Mouse (Mus musculus) lung, embryonic 15.5 days (tissue): ENCODE data around the gene Tmeff1. TPM values are rescaled to one million over a fixed set of nuclear protein-coding genes. Genes with fewer than 3 reads are reported as not detected.
"Not testable (repeated sequence)": the region's sequence is repeated elsewhere in the genome, so short reads cannot be mapped to it uniquely, and the experiment has no call there.

Experiments
- ATAC-seq: fragments of 200-750 bp; cut with Nextera tagmentation; 2 replicates; pipeline ENCODE4 v1.8.0; 2017; ENCODE audit warnings: moderate number of reproducible peaks, borderline replicate concordance; ENCODE audit not compliant: low FRiP score, low TSS enrichment; ENCODE audit errors: extremely low read depth
- H3K27ac ChIP-seq: fragments of 300-500 bp; sonication (generic); 2 replicates; pipeline ENCODE4 v1.5.1; 2015; ENCODE audit warnings: moderate library complexity, mild to moderate bottlenecking, inconsistent platforms
- H3K27me3 ChIP-seq: fragments of 300-500 bp; sonication (generic); 2 replicates; pipeline ENCODE4 v1.6.1; 2015; ENCODE audit warnings: inconsistent platforms
- H3K36me3 ChIP-seq: fragments of 300-500 bp; sonication (generic); 2 replicates; pipeline ENCODE4 v1.6.1; 2015; ENCODE audit warnings: inconsistent platforms
- H3K4me1 ChIP-seq: fragments of 300-500 bp; sonication (generic); 2 replicates; pipeline ENCODE4 v1.6.1; 2015; ENCODE audit warnings: inconsistent platforms
- H3K4me2 ChIP-seq: fragments of 300-500 bp; sonication (generic); 2 replicates; pipeline ENCODE4 v1.6.1; 2015; ENCODE audit warnings: inconsistent platforms, mild to moderate bottlenecking, moderate library complexity
- H3K4me3 ChIP-seq: fragments of 300-500 bp; sonication (generic); 2 replicates; pipeline ENCODE4 v1.5.1; 2015; ENCODE audit warnings: mild to moderate bottlenecking, inconsistent platforms
- H3K9ac ChIP-seq: fragments of 300-500 bp; sonication (generic); 2 replicates; pipeline ENCODE4 v1.6.1; 2015; ENCODE audit warnings: inconsistent platforms
- H3K9me3 ChIP-seq: fragments of 300-500 bp; sonication (generic); 2 replicates; pipeline ENCODE4 v1.6.1; 2016; ENCODE audit warnings: inconsistent platforms
- WGBS: fragments of 180-500 bp; shearing (Covaris S2); methylation state at CpG from one replicate; pipeline ENCODE4 v1.1.7; 2015; 5-methylcytosine and 5-hydroxymethylcytosine counted together
- polyA plus RNA-seq: library from polyadenylated mRNA; unstranded; fragments of >200 nt; fragmentation: Nextera tagmentation; extraction: Ambion mirVana; gene quantifications from 2 replicates; pipeline ENCODE4 v1.2.1, GENCODE M21; 2015

Tmeff1 gene
- polyA plus RNA-seq, 1 experiment from 2014 or later, result 52.6 TPM

DNA sequence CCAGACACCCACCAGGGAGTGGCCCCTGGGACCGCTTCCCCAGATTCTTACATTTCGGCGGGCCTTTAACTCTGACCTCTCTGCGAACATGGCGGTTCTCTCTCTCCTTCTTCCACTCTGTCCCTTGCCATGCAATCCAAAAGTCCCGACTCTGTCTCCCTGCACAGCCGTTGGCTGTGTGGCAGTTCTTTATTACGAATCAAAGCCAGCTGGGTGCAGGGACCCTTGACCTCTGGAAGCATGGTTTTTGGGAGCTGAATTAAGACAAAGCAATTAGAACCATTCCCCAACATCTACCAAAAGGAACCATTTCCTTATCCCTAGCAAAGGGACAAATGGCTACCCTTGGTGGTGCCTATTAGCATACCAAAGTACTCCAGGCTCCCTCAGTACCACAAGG lies 98.2 kb downstream of the Tmeff1 start:
- no peak overlapping the region for H3K4me2 ChIP-seq
- no peak overlapping the region for H3K27ac ChIP-seq
- H3K4me1 ChIP-seq, result peaks cover 6% of the 10 kb centered on the region; the same call in 1 of the 2 replicates
- H3K27me3 ChIP-seq, result no peaks in the 10 kb centered on the region
- H3K9me3 ChIP-seq, result no peaks in the 10 kb centered on the region
- 89% methylated on average over 8 of the region's 8 CpGs for WGBS
- H3K9ac ChIP-seq, result no peak overlapping the region
- H3K36me3 ChIP-seq, result no peaks in the 10 kb centered on the region
- no peak overlapping the region for H3K4me3 ChIP-seq
- ATAC-seq, result no peak

GRCm38 (mm10) chr4:48683633-48684209 lies 98.7 kb downstream of the Tmeff1 start:
- ATAC-seq, result not testable (repeated sequence)

GRCm38 (mm10) chr4:48684593-48685187 lies 99.7 kb downstream of the Tmeff1 start:
- Histone ChIP-seq H3K27ac (no peak overlapping the region), H3K4me2 (no peak overlapping the region), H3K4me1 (peaks cover 6% of the 10 kb centered on the region; the same call in 1 of the 2 replicates), H3K27me3 (no peaks in the 10 kb centered on the region), H3K9ac (no peak overlapping the region), H3K36me3 (no peaks in the 10 kb centered on the region), H3K9me3 (no peaks in the 10 kb centered on the region), H3K4me3 (no peak overlapping the region)
- WGBS, result 53% methylated on average over 7 of the region's 7 CpGs
- no peak for ATAC-seq

More at GRCm38 (mm10) chr4:48683633-48684209, 98.7 kb downstream of the Tmeff1 start:
- H3K27ac ChIP-seq, H3K27me3 ChIP-seq, H3K4me2 ChIP-seq, H3K36me3 ChIP-seq, H3K9ac ChIP-seq, H3K4me1 ChIP-seq, H3K9me3 ChIP-seq, H3K4me3 ChIP-seq: not testable (repeated sequence)
- WGBS, result 91% methylated on average over 15 of the region's 21 CpGs

GRCm38 (mm10) chr4:48688148-48688547 lies 103.2 kb downstream of the Tmeff1 start:
- WGBS, result 66% methylated on average over 6 of the region's 6 CpGs
- H3K27me3 ChIP-seq, result no peaks in the 10 kb centered on the region
- H3K36me3 ChIP-seq, result no peaks in the 10 kb centered on the region
- no peak for ATAC-seq
- no peak overlapping the region for H3K4me2 ChIP-seq
- H3K4me3 ChIP-seq, result no peak overlapping the region
- no peak overlapping the region for H3K27ac ChIP-seq
- no peaks in the 10 kb centered on the region for H3K4me1 ChIP-seq
- H3K9me3 ChIP-seq, result no peaks in the 10 kb centered on the region
- H3K9ac ChIP-seq, result no peak overlapping the region

DNA sequence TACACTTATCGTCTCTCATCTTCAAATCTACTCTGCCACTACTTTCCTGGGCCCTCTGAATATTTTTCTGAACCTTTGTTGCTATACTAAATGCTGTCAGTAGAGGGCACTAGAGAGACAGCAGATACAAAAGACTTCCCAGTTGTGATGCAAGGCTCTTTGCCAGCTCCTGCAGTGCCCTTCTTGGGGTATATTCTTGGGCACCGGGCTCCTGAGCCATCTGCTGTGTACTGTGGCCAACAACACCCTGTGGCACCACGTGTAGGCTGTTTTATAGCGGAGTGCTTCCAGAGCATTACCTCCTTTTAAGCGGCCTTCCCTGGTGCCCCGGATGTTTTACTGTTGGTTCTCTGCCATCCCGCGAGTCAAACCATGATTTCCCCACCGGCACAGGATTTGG lies 105.7 kb downstream of the Tmeff1 start:
- 78% methylated on average over 9 of the region's 9 CpGs for WGBS
- Histone ChIP-seq H3K4me2 (no peak overlapping the region), H3K4me3 (no peak overlapping the region), H3K27me3 (no peaks in the 10 kb centered on the region), H3K4me1 (no peaks in the 10 kb centered on the region), H3K27ac (no peak overlapping the region), H3K9me3 (no peaks in the 10 kb centered on the region), H3K36me3 (no peaks in the 10 kb centered on the region), H3K9ac (no peak overlapping the region)
- no peak for ATAC-seq

- no peaks in the 10 kb centered on the region for H3K4me1 ChIP-seq
- no peak overlapping the region for H3K4me3 ChIP-seq
- H3K27ac ChIP-seq, result no peak overlapping the region
- H3K9me3 ChIP-seq, result no peaks in the 10 kb centered on the region
- 32% methylated on average over 7 of the region's 7 CpGs for WGBS
- no peaks in the 10 kb centered on the region for H3K36me3 ChIP-seq
- no peak overlapping the region for H3K4me2 ChIP-seq
- no peak overlapping the region for H3K9ac ChIP-seq
- H3K27me3 ChIP-seq, result no peaks in the 10 kb centered on the region
- peak; percentile 41 for ATAC-seq
Measured at GRCm38 (mm10) chr4:48691793-48692437, 106.9 kb downstream of the Tmeff1 start.

DNA sequence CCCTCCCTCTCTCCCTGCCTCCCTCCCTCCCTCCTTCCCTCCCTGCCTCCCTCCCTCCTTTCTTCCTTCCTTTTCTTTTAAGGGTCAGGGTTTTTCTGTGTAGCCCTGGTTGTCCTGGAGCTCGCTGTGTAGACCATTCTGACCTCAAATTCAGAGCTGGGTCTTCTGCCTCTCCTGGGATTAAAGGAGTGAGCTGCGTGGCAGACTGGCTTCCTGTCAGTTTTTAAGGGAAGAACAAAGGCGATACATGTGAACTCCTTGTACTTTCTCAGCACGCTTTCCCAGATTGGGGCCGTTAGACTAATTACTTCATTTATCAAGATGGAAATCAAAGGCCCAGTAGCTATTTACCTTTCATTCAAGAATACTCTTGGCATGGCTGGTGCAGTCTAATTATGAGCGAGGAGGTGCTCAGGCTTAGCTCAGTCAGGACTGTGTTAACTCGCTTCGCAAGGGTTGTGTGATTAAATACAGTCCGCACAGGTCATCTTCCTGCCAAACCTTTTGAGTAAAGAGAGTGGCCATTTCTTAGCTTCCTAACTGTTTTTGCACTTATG lies 107.8 kb downstream of the Tmeff1 start:
- Histone ChIP-seq H3K4me1 (0 out of 2 replicates have a peak, but pooled peaks cover 3% of the 10 kb centered on the region), H3K4me3 (no peak overlapping the region), H3K27me3 (no peaks in the 10 kb centered on the region), H3K27ac (no peak overlapping the region), H3K4me2 (no peak overlapping the region), H3K36me3 (no peaks in the 10 kb centered on the region), H3K9me3 (no peaks in the 10 kb centered on the region), H3K9ac (no peak overlapping the region)
- 55% methylated on average over 9 of the region's 9 CpGs for WGBS
- no peak for ATAC-seq

GRCm38 (mm10) chr4:48696706-48697105 lies 111.7 kb downstream of the Tmeff1 start:
- 88% methylated on average over 3 of the region's 3 CpGs for WGBS
- no peak overlapping the region for H3K27ac ChIP-seq
- H3K9ac ChIP-seq, result no peak overlapping the region
- 0 out of 2 replicates have a peak, but pooled peaks cover 3% of the 10 kb centered on the region for H3K4me1 ChIP-seq
- no peak overlapping the region for H3K4me2 ChIP-seq
- H3K9me3 ChIP-seq, result no peaks in the 10 kb centered on the region
- no peak for ATAC-seq
- no peaks in the 10 kb centered on the region for H3K36me3 ChIP-seq
- no peak overlapping the region for H3K4me3 ChIP-seq
- H3K27me3 ChIP-seq, result no peaks in the 10 kb centered on the region

DNA sequence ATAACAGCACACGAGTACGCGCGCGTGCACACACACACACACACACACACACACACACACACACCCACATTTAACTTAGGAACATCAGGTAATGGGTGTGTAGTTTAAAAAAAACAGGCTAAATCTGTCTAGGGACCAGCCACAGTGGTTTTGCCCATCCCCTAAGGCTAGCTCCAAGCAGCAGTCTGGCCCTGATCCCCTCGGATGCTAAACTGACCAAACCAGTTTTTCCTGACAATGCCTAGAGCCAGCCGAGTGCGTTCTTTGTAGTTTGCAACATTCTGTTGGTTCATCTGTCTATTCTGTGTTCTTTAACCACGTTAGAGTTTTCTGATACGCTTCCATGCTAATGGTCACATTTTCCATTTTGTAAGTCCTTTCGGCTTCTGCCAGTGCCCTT lies 112.3 kb downstream of the Tmeff1 start:
- H3K27ac ChIP-seq, result no peak overlapping the region
- no peaks in the 10 kb centered on the region for H3K27me3 ChIP-seq
- 51% methylated on average over 11 of the region's 11 CpGs for whole genome bisulfite sequencing
- H3K4me3 ChIP-seq, result no peak overlapping the region
- H3K4me1 ChIP-seq, result 0 out of 2 replicates have a peak, but pooled peaks cover 3% of the 10 kb centered on the region
- no peak overlapping the region; the same call in 1 of the 2 replicates for H3K4me2 ChIP-seq
- H3K9me3 ChIP-seq, result no peaks in the 10 kb centered on the region
- ATAC-seq, result no peak; the same call in 1 of the 2 replicates
- H3K36me3 ChIP-seq, result no peaks in the 10 kb centered on the region
- no peak overlapping the region for H3K9ac ChIP-seq

Other genes starting within 250 kb of the Tmeff1 start
- gene Tex10, start 111.7 kb upstream of the Tmeff1 start, polyA plus RNA-seq, result 50.1 and 51.0 TPM in 2 replicates
- gene Msantd3, start 45.2 kb upstream of the Tmeff1 start, polyA plus RNA-seq, result 28.3 and 32.4 TPM in 2 replicates
- 0.85 and 1.1 TPM in 2 replicates for gene Cavin4, start 78.3 kb downstream of the Tmeff1 start, polyA plus RNA-seq